Mouse (Mus musculus) cortical plate, adult 2 months (tissue): ENCODE data around the gene Ppp4r3b.

Source experiments
- CTCF ChIP-seq: fragments of 200-500 bp; IDR thresholded peaks from 2 replicates; pipeline ENCODE4 v1.5.1; 2011; ENCODE audit warnings: mild to moderate bottlenecking, control low read depth, low read length; ENCODE audit not compliant: insufficient read depth; ENCODE audit errors: extremely low read depth
- POLR2A ChIP-seq: fragments of 200-500 bp; IDR thresholded peaks from 2 replicates; pipeline ENCODE4 v1.6.1; 2011; ENCODE audit warnings: mild to moderate bottlenecking, low read length, control low read depth; ENCODE audit not compliant: insufficient read depth; ENCODE audit errors: extremely low read depth

GRCm38 (mm10) chr11:29173125-29173631 is 488 bp downstream of the Ppp4r3b start:
- peak; percentile 33 for TF ChIP-seq CTCF
- peak; percentile 46; the same call in 1 of the 2 replicates for TF ChIP-seq POLR2A
